Mouse (Mus musculus) spleen, embryonic (tissue): ENCODE data around the gene 1700061G19Rik.

Experiments used
- CTCF ChIA-PET: fragments of 350-600 bp; sonication (Branson Sonifier 250); formaldehyde crosslinking; loops from one replicate; lab custom pipeline; 2022; lab: Charles Lee

1700061G19Rik gene

GRCm38 (mm10) chr17:56874936-56875651 lies at the start of gene 1700061G19Rik:
Gene 1700061G19Rik (plus strand): TSS chr17:56875477.
- CTCF ChIA-PET, result no interaction called here

GRCm38 (mm10) chr17:56826718-56827117 lies 48.6 kb upstream of the 1700061G19Rik start:
- CTCF ChIA-PET, result no interaction called here

GRCm38 (mm10) chr17:56829171-56829570 lies 46.1 kb upstream of the 1700061G19Rik start:
- CTCF ChIA-PET, result no interaction called here

GRCm38 (mm10) chr17:56829795-56830194 lies 45.5 kb upstream of the 1700061G19Rik start:
- CTCF ChIA-PET, result no interaction called here

- CTCF ChIA-PET, result no interaction called here
Observed at GRCm38 (mm10) chr17:56830411-56831110, 44.7 kb upstream of the 1700061G19Rik start, which contains the start of gene Rfx2. Gene Rfx2 (minus strand): TSS chr17:56831013.

- CTCF ChIA-PET, result no interaction called here
Observed at GRCm38 (mm10) chr17:56831111-56831816, 44.0 kb upstream of the 1700061G19Rik start.

DNA sequence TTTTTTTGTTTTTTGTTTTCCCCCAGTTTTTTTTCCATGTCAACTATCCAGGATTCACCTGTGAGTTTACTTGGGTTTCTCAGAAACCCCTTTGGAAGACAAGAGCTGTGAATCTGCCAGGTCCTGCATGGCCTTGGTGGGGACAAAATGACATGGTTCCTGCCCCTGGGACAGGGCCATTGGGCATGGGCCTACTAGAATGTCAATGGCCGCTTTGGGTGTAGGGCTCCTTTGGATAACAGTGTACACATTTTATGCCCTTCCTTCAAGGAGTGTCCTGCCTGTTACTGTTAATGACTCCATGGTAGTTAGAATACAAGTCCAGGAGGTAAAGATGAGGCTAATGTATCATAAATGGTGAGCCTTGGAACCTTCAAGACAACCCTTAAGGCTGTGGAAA lies 42.4 kb upstream of the 1700061G19Rik start:
- CTCF ChIA-PET, result interaction anchor here (0.6 kb wide), 1 partner anchor 107 kb away, joined by 7 read pairs; no protein-coding TSS in a partner anchor

GRCm38 (mm10) chr17:56833381-56833780 lies 41.9 kb upstream of the 1700061G19Rik start:
- CTCF ChIA-PET, result interaction anchor here (0.5 kb wide), 1 partner anchor 35 kb away, joined by 3 read pairs; no protein-coding TSS in a partner anchor

DNA sequence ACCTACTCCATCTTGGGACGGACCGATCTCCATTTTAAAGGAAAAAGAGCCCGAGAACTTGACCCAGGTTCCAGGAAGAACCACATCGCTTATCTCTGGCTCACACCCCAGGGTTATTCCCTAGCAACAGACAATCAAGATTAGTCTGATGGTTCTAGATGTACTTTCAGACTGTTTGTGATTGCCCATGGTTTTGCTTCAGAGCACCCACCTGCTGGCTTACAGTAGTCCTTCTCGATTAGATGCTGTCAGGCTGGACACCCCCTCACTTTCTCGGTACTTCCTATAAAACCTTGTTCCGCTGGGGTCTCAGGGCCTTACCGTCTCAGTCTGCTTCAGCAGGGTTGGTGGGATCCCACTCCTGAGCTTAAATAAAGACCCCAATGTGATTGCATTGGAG lies 38.9 kb upstream of the 1700061G19Rik start:
- CTCF ChIA-PET, result no interaction called here

DNA sequence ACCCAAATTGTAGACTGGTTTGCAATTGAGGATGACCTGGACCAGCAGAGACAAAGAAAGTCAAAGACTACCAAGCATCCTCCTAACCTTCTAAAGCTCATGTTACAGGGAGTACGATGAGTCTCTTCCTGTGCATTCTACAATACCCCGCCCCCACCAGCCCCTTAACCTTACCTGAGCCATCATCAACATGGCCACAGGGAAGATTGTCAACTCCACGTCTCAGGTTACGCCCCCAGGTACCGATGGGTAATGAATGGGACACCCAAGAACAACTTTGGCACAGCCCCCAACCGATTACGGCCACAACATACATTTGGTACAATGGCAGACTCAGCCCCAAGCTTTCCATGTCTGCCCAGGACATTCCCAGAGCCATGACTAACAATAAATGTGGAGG lies 34.8 kb upstream of the 1700061G19Rik start:
- CTCF ChIA-PET, result no interaction called here

GRCm38 (mm10) chr17:56842173-56842572 lies 33.1 kb upstream of the 1700061G19Rik start:
- CTCF ChIA-PET, result no interaction called here

- CTCF ChIA-PET, result interaction anchor here (0.6 kb wide), 1 partner anchor 195 kb away, joined by 4 read pairs; no protein-coding TSS in a partner anchor
Observed at GRCm38 (mm10) chr17:56843678-56844077, 31.6 kb upstream of the 1700061G19Rik start.

- CTCF ChIA-PET, result interaction anchor here (0.7 kb wide), 1 partner anchor 24 kb away, joined by 9 read pairs; no protein-coding TSS in a partner anchor
Observed at GRCm38 (mm10) chr17:56848785-56849184, 26.5 kb upstream of the 1700061G19Rik start.

- CTCF ChIA-PET, result no interaction called here
Observed at GRCm38 (mm10) chr17:56849710-56850109, 25.6 kb upstream of the 1700061G19Rik start.

DNA sequence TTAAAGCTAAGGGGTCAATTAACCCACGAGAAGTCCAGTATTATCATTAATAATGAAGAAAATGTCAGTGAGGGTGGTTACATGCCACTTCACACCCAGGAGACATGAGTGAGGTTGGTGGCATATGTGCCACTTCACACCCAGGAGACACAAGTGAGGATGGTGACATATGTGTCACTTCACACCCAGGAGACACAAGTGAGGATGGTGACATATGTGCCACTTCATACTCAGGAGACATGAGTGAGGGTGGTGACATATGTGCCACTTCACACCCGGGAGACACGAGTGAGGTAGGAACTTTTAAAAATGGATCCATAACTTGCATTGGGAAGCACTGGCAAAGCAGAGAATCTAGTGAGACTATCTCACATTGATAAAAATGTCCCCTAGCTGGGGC lies 24.1 kb upstream of the 1700061G19Rik start:
- CTCF ChIA-PET, result no interaction called here

DNA sequence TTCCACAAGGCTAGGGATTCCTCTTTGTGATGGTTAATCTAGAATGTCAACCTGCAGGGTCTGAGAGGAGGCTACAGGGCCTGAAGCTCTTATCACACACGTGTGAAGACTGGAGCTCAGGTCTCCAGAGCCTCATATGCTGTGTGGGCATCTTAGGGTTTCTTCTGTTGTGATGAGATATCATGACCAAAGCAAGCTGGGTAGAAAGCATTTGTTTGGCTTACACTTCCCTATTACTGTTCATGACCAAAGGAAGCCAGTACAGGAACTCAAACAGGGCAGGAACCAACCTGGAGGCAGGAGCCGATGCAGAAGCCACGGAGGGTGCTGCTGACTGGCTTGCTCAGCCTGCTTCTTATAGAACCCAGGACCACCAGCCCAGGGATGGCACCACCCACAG lies 19.9 kb upstream of the 1700061G19Rik start:
- CTCF ChIA-PET, result no interaction called here

- CTCF ChIA-PET, result interaction anchor here (1.1 kb wide), 1 partner anchor 50 kb away, joined by 3 read pairs; no protein-coding TSS in a partner anchor
Observed at GRCm38 (mm10) chr17:56858216-56858615, 17.1 kb upstream of the 1700061G19Rik start.

- CTCF ChIA-PET, result interaction anchor here (0.6 to 1.1 kb wide), 2 partner anchors 51 to 365 kb away, joined by 3 to 4 read pairs; no protein-coding TSS in a partner anchor
Observed at GRCm38 (mm10) chr17:56858922-56859321, 16.4 kb upstream of the 1700061G19Rik start.

GRCm38 (mm10) chr17:56861197-56861596 lies 14.1 kb upstream of the 1700061G19Rik start:
- CTCF ChIA-PET, result interaction anchor here (0.5 kb wide), 1 partner anchor 23 kb away, joined by 6 read pairs; no protein-coding TSS in a partner anchor

DNA sequence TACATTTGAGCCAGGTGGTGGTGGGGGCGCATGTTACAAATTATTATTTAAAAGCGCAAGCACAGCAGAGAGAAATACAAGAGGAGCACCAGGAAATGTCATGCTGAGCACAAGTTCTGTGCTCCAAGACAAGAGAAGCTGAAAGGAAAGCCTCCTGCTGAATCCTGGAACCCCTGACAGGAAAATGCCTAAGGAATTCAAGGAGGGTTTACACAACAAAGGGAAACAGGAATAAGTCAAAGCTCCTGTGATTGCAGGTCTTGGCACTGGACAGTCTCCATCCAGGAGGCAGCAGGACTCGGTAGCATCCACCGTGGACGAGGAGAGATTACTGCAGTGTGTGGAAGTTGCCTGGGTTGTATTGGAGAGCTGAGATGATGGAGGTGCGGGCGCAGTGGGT lies 9.2 kb upstream of the 1700061G19Rik start:
- CTCF ChIA-PET, result no interaction called here

- CTCF ChIA-PET, result no interaction called here
Observed at GRCm38 (mm10) chr17:56869481-56869977, 5.7 kb upstream of the 1700061G19Rik start.
